Mouse (Mus musculus) bone marrow macrophage, adult 2 months (primary cell): ENCODE data around the gene Rbms3. TPM values are rescaled to one million over a fixed set of nuclear protein-coding genes. Genes with fewer than 3 reads are reported as not detected.

Experiments
- H3K27ac ChIP-seq: 2 replicates; pipeline ENCODE4 v1.5.1; 2012; ENCODE audit warnings: low read depth, low read length; ENCODE audit not compliant: insufficient read depth
- H3K4me1 ChIP-seq: 2 replicates; pipeline ENCODE4 v1.6.1; 2012; ENCODE audit warnings: low read length; ENCODE audit not compliant: control insufficient read depth, insufficient read depth
- H3K4me3 ChIP-seq: 2 replicates; pipeline ENCODE4 v1.5.1; 2012; ENCODE audit warnings: mild to moderate bottlenecking, low read length, moderate library complexity; ENCODE audit not compliant: insufficient read depth
- CTCF ChIP-seq: IDR thresholded peaks from 2 replicates; pipeline ENCODE4 v1.5.1; 2012; ENCODE audit warnings: low read depth, mild to moderate bottlenecking, low read length, moderate library complexity
- POLR2A ChIP-seq: IDR thresholded peaks from 2 replicates; pipeline ENCODE4 v1.6.1; 2012; ENCODE audit warnings: mild to moderate bottlenecking, low read depth, low read length, borderline replicate concordance
- polyA plus RNA-seq: library from polyadenylated mRNA; stranded (reverse); fragments of >200 nt; gene quantifications from 2 replicates; pipeline ENCODE4 v1.2.4, GENCODE M21; 2012; ENCODE audit not compliant: missing spikeins, insufficient read depth, insufficient read length

The Rbms3 gene
- polyA plus RNA-seq, 1 experiment, result 0.13 TPM

DNA sequence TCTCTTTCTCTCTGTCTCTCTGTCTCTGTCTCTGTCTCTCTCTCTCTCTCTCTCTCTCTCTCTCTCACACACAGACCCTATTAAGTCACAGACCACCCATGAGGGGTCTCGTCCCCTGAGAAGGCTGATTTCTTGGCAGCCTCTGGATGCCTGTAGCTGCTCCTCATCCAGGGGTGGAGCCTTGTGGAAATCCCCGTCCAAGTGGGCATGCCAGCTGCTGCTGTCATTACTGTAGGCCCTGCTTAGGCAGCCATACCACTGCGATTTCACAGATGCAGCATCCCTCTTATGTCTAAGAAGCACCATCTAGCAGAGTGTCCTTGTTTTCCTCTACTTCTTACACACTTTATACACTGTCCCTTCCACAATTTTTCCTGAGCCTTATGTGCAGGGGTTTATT is 216.5 kb downstream of the Rbms3 start:
- Histone ChIP-seq H3K27ac (no peak overlapping the region), H3K4me1 (no peaks in the 10 kb centered on the region), H3K4me3 (no peak overlapping the region)
- no peak for TF ChIP-seq POLR2A
- TF ChIP-seq CTCF, result no peak

- Histone ChIP-seq H3K4me1 (no peaks in the 10 kb centered on the region), H3K4me3 (no peak overlapping the region), H3K27ac (no peak overlapping the region)
- no peak for TF ChIP-seq POLR2A
Observed at GRCm38 (mm10) chr9:117412584-117412983, 217.1 kb downstream of the Rbms3 start.

DNA sequence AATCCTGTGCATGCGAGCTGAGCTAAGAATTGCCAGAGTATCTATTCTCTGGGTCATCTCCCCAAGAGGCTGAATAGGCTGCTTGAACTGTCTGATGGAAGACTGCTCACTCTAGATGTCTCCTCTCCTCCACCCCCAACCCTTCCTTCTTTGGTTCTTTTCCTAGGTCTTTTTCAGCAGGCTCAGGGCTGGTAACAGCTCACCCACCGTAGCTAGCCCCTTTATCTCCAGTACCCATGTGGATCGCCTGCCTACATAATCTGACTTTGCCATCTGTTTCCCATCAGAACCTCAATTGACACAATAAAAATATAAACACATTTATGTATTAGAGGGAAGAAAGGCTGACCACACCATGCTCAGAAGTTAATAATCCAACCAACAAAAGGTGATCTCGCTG is 225.1 kb downstream of the Rbms3 start:
- Histone ChIP-seq H3K4me3 (no peak overlapping the region), H3K27ac (no peak overlapping the region), H3K4me1 (no peaks in the 10 kb centered on the region)
- TF ChIP-seq CTCF (no peak), POLR2A (no peak)

DNA sequence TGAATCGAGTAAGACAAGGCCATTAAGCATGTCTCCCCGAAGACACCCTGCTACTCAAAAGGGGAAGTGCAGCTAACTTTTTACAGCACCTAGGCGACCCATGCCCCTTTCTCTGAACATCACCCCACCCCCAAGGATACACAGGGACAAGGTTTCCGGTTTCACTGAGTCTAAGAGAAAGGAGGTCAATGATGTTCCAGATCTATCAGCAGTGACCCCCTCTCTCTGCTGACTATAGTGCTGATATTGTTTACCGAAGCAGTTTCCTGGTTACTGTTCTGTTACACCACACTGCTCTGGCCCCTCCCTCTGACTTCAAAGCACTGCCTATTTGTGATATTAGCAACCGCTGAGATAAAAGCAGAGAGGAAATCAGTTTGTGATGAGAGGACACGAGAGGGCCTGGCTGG is 229.4 kb downstream of the Rbms3 start:
- Histone ChIP-seq H3K27ac (no peak overlapping the region), H3K4me3 (no peak overlapping the region), H3K4me1 (no peaks in the 10 kb centered on the region)
- TF ChIP-seq CTCF (no peak), POLR2A (no peak)

DNA sequence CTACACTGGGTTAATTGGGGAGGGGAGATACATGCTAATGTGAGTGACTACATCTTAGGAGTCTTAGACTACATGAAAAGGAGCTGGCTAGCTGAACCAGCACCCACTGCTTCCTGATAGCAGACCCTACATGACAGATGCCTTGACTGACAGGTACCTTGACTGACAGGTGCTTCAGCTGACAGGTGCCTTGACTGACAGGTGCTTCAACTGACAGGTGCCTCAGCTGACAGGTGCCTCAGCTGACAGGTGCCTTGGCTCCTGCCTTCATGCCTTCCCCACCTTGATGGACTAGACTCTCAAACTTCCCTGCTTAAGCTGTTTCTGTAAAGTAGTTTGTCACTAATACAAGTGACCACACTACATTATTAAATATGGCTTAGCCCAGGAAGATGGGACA is 232.6 kb downstream of the Rbms3 start:
- Histone ChIP-seq H3K4me3 (no peak overlapping the region), H3K4me1 (no peaks in the 10 kb centered on the region), H3K27ac (no peak overlapping the region)
- no peak for TF ChIP-seq POLR2A
- no peak for TF ChIP-seq CTCF

DNA sequence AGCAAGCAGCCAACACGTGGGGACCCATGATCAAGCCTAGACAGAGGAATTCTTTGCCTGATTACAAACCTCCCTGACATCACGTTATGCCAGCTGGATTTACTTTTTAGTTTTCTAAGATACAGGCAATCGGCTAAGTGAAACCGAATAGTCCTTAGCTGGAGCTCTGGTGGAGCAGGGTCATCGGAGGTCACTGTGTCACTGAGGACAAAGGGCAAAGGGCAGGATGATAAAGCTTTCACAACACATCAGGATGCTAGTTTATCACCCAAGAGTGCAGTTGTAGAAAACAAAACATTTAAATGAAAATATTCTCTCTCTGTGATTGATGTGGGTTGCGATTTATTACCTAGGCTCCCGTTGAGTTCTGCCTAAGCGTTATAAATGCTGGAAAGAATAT is 233.1 kb downstream of the Rbms3 start:
- H3K4me1 ChIP-seq, result no peaks in the 10 kb centered on the region
- no peak overlapping the region for H3K4me3 ChIP-seq
- no peak overlapping the region for H3K27ac ChIP-seq
- TF ChIP-seq CTCF, result no peak
- no peak for TF ChIP-seq POLR2A

DNA sequence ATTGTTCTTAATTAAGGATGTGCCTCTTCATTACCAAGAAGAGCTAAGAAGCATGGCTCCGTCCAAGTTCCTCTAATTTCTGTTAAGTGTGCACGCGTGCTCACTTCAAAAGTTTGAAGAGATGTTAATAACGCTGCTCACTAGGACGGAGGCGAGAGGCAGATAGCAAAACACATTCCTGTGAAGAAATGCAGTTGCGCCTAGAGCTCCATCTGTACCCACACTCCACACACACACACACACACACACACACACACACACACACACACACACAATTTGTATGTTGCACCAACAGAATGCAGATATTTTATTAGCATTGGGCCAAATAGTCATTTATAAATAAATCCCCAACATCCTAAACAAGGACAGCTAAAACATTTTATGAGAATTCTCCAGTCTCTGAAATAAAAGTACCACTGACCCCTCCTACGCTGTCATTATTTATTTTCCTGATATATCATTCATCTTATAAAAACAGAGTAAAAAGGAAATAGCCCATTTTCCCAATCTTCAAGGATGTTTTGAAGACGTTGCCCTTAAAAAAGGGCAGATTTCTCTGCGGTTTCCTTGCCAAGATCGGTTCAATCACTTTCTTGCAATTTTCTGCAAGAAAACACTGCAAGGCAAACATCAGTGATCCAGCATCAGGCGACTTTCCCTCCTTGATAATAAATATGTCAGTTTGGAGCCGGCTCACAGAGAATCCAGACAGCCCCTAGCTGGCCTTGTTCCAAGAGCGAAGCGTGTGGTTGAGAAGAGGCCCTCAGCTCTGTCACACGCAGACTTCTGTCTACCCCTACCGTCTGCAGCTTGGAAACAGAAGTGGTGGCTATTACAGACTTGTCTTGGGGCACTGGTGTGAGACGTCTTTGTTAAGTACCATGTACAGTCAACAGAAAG is 235.8 kb downstream of the Rbms3 start:
- no peak for TF ChIP-seq POLR2A
- TF ChIP-seq CTCF, result no peak
- Histone ChIP-seq H3K27ac (no peak overlapping the region), H3K4me1 (no peaks in the 10 kb centered on the region), H3K4me3 (no peak overlapping the region)

DNA sequence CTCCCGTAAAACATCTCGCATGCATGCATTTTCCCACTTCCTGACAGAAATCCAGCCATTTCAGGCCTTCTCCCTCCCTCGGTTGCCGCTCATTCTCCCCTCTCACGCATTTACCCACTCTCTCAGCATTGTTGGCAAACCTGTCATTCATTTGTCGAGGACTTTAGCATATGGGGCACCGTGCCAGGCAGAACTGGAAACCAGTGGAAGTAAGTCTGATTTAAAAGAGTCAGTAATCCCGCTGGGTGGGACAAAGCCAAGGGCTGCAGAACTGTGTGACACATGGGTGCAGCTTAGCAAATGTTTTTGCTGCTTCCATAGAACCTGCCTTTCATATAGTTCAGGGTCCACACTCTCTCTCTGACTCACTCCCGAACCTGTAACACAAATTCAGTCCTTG is 241.7 kb downstream of the Rbms3 start:
- no peak overlapping the region for H3K27ac ChIP-seq
- TF ChIP-seq POLR2A (no peak), CTCF (no peak)
- no peak overlapping the region for H3K4me3 ChIP-seq
- no peaks in the 10 kb centered on the region for H3K4me1 ChIP-seq

GRCm38 (mm10) chr9:117380876-117381275 is 248.8 kb downstream of the Rbms3 start:
- no peak overlapping the region for H3K27ac ChIP-seq
- H3K4me3 ChIP-seq, result no peak overlapping the region
- H3K4me1 ChIP-seq, result no peaks in the 10 kb centered on the region
- TF ChIP-seq POLR2A (no peak), CTCF (no peak)

- TF ChIP-seq CTCF, result no peak
- TF ChIP-seq POLR2A, result no peak
- Histone ChIP-seq H3K4me1 (no peaks in the 10 kb centered on the region), H3K27ac (no peak overlapping the region), H3K4me3 (no peak overlapping the region)
Observed at GRCm38 (mm10) chr9:117380076-117380475, 249.6 kb downstream of the Rbms3 start.

DNA sequence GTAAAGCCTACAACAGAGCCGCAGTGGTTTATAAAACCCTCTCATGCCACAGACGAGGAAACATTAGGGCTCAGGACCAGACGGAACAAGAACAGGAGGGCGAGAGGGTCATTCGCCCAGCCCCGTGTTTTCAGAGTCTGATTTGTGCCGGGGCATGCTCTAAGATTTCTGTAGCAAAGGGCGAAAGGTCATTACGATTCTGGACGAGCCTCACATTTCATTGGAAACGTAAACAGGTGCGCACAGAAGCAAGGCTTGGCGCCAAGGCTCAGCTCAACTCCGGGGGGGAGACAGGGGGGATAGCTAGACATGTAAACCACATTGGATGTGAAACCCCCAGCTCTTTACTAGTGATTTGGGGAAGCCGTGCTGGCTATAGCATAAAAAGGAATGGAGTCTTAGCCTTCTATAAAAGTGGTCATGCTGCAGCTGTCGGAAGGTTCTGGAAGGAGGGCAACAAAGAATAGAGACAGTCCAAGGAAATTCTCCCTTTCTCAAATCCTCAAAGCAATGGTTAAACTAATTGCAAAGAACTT is 250.2 kb downstream of the Rbms3 start:
- Histone ChIP-seq H3K4me1 (no peaks in the 10 kb centered on the region), H3K4me3 (no peak overlapping the region), H3K27ac (no peak overlapping the region)
- no peak for TF ChIP-seq CTCF
- no peak for TF ChIP-seq POLR2A
